Mouse (Mus musculus) right cerebral cortex, adult 18-20 months (tissue): ENCODE measurements around the gene Mob3a.
"Not testable (repeated sequence)": the region's sequence is repeated elsewhere in the genome, so short reads cannot be mapped to it uniquely, and the experiment has no call there.

Source experiments
- DNase-seq: peaks from one replicate; pipeline ENCODE4 v3.0.0; 2022; ENCODE audit warnings: mixed read lengths

Mob3a gene

DNA sequence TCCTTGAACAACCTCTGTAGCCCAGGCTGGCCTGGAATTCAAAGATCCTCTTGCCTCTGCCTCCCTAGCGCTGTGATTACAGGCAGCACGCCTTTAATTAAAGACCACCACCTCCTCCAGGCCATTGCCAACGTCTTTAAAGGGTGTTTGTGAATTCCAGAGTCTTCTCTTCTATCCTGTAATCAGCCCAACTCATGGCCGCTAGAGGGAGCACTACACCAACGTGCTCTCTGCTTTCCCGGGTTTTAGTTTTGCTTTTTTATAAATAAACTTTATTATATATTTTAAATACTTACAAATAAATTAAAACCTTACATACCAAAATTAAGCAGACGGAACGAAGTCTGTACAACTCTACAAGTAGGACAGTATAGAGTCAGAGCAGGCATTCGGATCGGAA, 42.6 kb downstream of the Mob3a start:
- peak; percentile 68 for DNase-seq

GRCm38 (mm10) chr10:80658841-80659202, 43.0 kb downstream of the Mob3a start:
- no peak for DNase-seq

GRCm38 (mm10) chr10:80658194-80658840, 43.5 kb downstream of the Mob3a start:
- DNase-seq, result no peak

DNA sequence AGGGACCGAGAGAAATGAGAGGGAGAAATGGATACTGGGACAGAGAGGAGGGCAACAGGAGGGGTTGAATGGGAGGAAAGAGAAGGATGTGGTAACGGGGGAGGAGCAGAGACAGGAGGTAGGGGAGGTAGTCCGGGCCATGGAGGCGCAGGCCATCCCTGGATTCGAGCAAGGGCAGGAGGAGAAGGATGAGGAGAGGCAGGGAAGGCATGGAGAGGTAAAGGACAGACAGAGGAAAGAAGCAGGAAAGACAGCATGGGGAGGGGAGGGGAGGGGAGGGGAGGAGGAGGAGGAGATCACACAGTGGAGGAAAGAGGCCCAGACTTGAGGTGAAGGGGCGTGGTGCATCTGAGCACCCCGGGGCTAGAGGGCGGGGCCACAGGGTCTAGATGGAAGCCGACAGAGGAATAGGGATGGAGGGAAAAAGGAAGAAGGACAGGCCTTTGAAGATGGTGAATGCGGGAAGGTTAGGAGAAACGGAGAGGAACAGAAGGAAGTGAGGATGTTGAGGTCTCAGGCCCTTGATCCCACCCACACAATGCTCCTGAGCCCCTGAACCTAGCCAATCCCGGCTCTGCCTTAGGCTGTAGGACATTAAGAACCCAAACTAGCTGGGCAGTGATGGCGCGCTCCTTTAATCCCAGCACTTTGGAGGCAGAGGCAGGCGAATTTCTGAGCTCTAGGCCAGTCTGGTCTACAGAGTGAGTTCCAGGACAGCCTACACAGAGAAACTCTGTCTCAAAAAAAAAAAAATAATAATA, 44.7 kb downstream of the Mob3a start, which contains the start of gene Btbd2:
Gene Btbd2, minus strand, starts transcription at position 209 of the 761 bp plus-strand sequence.
- DNase-seq, result no peak

GRCm38 (mm10) chr10:80656130-80656862, 45.5 kb downstream of the Mob3a start:
- DNase-seq, result peak; percentile 96

GRCm38 (mm10) chr10:80655406-80656129, 46.2 kb downstream of the Mob3a start:
- DNase-seq, result no peak

DNA sequence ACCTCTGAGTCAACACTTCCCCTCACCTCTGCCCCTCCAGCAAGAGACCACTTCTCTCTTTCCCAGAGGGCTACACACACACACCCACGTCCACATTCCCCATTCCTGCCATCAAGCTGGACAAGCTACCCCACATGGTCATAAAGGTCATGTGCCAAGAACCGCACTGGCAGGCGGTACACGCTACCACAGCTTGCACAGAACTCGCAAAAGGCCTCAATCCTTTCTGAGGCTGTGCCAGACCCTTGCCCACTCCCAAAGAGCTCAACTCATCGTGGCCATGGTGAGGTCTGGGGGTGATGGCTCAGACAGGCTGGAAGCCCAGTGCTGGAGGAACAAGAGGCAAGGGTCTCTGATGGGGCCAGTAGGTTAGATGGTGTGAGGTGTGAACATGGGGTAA, 46.9 kb downstream of the Mob3a start:
- no peak for DNase-seq

DNA sequence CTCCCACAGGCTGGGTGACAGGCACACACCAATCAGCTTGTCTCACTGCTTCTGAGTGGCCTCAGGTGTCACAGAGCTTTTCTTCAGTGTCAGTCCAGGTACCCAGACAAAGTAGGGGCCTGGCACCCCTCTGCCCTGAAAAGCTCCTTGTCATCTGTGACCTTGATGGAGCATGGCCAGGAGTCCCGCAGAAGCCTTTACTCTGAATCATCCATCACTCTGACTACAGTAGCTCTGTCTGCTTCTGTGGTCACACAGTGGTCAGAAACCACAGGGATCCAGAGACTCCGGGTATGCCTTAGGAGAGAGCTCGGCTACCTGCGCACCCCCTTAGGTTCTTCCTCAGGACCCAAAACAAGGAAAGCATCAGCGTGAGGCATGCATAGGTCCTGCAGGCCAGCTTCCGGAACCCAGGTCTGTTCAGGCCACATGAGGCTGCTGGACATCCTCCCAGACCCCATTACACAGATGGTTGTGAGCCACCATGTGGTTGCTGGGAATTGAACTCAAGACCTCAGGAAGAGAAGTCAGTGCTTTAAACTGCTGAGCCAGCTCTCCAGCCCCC, 48.5 kb downstream of the Mob3a start:
- DNase-seq, result no peak

DNA sequence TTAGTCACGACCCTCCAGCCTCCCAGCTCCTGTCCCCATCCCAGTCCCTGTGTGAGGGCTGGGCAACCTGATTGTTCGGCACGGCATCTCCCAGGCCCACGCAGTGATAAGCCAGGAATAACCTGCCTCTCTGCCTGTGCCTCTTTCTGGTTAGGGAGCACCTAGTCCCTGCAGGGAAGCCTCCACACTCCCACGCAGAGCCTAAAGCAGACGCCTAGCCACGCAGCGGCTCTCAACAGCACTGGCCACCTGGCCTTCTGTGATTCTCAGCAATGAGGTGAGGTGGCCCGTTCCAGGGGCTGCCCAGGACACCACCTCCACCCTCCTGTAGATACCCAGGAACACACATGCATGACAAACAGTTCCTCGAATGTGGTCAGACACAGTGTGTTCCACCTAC, 51.4 kb downstream of the Mob3a start:
- peak; percentile 72 for DNase-seq

DNA sequence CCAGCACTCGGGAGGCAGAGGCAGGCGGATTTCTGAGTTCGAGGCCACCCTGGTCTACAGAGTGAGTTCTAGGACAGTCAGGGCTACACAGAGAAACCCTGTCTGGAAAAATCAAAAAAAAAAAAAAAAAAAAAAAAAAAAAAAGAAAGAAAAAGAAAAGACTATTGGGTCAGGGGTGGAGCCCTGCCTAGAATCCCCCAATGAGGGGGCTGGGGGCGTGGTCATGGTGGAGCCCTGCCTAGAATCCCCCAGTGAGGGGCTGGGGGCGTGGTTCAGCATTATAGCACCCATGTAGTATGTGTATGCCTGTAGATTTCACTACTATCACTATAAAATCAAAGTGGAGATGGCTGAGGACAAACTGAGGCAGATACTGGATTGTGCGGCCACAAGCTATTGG, 51.9 kb downstream of the Mob3a start:
- not testable (repeated sequence) for DNase-seq

- DNase-seq, result no peak
Observed at GRCm38 (mm10) chr10:80646936-80647335, 54.8 kb downstream of the Mob3a start.

GRCm38 (mm10) chr10:80635345-80635744, 66.4 kb downstream of the Mob3a start:
- DNase-seq, result no peak
